Mouse (Mus musculus) layer of hippocampus, postnatal 10 days (tissue): ENCODE results near the gene Prmt7. TPM values are rescaled to one million over a fixed set of nuclear protein-coding genes. Genes with fewer than 3 reads are reported as not detected.

ENCODE experiments used
- DNase-seq, 2 experiments: peaks; one replicate each; pipeline ENCODE4 v3.0.0; 2021; ENCODE audit warnings: low spot score in 2 of 2
- total RNA-seq, 2 experiments: library from RNA; stranded (reverse); gene quantifications; 2 replicates each; pipeline ENCODE4 v1.2.3; 2021

Gene Prmt7
- total RNA-seq, 2 experiments from 2014 or later, result 40.3 to 44.7 TPM

DNA sequence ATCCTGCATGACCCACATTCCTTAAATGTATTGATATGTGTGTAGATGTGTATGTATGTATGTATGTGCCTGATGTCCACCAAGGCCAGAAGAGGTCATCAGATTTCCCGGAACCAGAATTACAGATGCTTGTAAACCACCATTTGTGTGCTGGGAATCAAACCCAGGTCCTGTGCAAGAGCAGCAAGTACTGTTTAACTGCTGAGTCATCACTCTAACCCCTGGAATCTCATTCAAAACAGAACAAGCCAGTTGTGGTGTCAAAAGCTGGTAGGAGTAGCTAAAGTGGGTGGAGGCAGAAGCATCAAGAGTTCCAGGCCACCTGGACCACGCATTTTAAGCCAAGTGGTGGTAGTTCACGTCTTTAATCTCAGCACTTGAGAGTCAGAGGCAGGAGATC lies 3.2 kb downstream of the Prmt7 start:
- no peak for DNase-seq

DNA sequence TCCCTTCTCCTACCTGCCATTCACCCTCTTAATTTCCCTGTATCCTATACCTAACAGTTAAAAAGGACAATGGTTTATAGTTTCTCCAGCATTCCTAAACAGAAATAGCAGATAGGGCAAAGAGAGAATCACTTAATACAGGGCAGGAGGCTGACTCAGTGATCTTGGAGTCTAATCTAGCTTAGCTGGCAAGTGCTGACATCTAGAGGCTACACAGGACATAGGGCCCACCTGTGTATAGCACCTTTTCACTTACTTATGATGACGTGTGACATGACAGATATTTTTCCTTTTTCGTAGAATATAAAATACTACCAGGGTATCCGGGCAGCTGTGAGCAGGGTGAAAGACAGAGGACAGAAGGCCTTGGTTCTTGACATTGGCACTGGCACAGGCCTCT lies 8.9 kb downstream of the Prmt7 start:
- DNase-seq, result no peak

DNA sequence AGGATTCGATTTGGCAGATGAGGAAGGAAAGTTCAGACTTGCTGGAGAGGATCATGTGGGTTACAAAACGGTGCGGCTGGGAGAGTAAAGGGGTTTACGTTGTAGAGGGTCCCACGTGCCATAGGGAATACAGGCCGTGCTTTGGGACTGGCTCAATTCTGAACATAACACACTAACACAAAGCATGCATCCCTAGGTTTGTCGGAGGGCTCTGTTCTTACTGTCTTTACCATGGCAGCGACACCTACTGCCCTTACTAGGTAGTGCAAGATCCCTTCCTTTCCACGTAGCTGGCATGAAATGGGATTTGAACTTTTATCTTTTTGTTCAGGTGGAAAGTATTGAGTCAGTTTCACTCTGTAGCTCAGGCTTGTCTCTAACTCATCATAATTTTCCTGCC lies 15.9 kb downstream of the Prmt7 start:
- DNase-seq, result peak; percentile 62 to 64

DNA sequence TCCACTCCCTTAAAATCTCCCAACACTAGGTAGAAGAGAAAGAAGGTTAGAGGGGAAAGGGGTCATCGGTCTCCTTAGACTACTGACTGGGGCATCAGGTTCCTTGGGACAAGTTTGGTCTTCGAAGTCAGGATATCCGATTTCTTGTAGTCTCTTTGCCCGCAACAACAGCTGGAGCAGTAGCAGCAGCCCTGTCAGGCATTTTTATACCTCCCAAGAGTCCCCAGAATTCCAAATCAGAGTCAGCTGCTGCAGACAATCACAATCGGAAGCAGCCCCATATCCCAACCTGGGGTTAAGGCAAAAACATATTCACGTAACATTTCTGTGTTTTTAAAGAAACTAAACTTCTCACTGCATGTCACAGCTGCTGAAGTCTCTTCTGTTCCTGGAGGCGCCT lies 20.8 kb downstream of the Prmt7 start:
- DNase-seq, result no peak

DNA sequence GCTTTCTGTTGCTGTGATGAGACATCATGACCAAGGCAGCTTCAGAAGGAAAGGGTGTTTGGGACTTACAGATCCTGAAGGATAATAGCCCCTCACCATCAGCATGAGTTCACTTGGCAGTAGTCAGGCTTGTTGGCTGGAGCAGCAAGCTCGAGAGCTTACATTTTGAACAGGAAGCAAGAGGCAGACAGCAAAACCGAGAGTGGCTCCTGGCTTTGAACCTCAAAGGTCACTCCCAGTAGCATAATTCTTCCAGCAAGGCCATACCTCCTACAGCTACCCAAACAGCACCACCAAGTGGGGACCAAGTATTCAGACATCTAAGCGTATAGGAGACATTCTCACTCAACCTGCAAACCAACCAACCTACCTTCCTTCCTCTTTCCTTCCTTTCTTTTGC lies 22.0 kb downstream of the Prmt7 start:
- no peak for DNase-seq

DNA sequence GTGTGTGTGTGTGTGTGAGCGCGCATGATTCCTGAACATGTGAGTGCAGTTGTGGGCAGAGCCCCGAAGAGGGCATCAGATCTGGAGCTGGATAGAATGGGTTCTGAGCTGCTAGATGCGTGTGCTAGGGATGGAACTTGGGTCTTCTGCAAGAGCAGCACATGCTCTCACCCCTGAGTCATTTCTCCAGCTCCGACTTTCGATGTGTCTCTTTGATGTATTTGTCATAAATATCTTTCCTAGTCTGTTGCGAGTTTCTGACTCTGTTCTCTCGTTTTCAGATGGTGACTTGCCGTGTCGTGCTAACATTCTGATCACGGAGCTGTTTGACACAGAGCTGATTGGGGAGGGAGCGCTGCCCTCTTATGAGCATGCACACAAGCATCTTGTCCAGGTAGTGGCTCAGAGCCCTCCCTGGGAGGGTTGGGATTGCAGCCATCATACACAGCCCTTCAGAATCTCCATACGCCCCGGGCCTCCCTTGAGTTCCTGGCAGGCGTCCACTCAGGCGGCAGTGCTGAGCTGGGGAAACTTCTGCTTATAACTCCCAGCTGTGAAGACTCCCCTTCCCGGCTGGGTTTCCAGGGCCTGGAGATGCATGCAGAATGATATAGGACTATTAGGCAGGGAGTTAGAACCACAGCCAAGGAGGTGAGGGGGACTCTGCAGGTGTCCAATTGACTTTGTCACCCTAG lies 24.0 kb downstream of the Prmt7 start:
- DNase-seq, result no peak

DNA sequence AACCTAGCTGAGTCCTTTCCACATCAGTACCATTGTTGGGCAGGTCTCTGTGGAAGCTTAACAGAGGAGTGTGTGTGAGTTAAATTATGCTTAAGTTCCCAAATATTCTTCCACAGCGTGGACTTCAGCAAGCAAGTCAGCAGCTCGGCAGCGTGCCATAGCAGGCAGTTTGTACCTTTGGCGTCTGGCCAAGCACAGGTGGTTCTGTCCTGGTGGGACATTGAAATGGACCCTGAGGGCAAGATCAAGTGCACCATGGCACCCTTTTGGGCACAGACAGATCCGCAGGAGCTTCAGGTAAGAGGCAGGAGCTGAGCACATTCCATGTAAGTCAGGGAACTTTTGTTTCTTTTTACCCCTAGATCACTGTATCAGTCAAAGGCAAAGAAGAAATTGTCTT lies 26.4 kb downstream of the Prmt7 start:
- DNase-seq, result no peak

DNA sequence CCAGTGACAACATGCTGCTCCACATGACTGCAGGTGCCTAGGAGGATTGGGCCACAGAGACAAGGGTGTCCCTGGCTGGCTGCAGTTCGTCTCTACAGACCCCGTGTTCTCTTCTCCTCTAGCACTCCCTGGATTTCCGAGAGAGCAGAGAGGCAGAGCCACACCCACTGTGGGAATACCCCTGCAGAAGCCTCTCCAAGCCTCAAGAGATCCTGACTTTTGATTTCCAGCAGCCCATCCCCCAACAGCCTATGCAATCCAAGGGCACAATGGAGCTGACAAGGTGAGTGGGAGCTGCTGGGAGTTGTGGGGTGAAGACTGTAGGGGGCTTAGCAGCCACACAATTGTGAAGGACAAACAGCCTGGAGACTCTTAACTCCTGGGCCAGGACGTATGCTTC lies 39.5 kb downstream of the Prmt7 start:
- no peak for DNase-seq

DNA sequence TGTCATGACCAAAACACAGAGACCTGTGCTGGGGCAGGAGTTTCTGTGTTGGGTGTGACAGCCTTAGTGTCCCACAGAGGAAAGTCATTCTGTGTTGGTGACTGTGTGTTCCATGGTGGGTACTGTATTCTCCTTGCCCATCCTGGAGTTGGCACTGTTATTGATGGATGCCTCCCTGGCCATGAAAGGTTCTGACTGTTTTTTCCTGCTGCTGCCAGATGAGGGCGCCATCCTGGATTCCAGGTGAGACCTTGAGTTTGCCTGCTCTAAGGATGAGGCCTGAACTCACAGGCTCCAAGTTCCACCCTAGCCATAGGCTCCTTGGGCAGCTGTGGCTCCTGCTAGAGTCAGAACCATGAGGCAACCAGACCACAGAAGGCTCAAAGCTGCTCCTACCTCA lies 47.4 kb downstream of the Prmt7 start:
- no peak for DNase-seq

DNA sequence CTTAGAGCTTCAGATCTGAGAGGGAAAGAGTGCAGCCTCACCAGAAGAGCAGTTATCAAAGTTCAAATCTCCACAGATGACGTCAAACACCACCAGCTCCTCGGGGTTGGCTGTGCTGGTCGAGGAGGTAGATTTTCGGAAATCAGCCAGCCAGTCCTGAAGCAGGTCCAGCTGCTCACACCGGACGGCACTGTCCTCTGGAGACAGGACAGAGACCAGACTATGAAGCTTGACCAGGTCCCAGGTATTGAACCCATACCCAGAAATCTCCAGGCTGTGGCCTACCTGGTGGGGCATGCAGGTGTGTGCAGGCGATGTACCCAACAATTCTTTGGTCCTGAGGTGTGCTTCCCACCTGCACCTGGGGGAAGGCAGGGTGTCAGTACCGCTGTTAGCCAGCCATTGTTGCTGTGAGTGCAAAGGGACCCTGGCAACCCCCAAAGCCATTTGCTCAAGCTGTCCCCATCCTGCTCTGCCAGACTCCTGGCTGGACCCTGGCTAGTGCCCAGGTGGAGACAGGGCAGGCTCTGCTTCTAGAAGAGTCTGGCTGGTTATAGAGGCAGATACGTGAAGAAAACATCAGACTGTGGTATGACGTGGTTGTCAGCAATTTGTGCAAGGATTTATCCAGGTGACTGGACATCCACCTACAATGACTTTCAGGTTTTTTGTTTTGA lies 49.0 kb downstream of the Prmt7 start:
- DNase-seq, result no peak

DNA sequence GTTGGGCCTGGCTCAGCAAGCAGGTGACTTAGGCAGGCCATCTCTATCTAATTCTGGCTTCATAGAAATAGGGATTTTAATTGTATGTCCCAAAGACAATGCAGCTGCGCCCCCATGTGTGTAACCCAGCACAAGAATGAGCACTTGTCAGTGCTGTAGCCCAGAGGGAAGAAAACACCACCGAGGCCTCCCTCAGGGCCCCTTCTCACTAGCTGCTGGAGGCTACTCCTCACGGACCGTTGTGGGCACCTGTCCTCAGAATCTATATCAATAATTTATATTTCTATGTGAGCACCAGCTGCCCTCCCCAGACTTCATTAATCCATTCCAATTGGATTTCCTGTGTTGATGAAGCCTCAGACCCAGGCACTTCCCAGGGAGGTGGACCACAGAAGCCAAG lies 50.2 kb downstream of the Prmt7 start:
- no peak for DNase-seq

DNA sequence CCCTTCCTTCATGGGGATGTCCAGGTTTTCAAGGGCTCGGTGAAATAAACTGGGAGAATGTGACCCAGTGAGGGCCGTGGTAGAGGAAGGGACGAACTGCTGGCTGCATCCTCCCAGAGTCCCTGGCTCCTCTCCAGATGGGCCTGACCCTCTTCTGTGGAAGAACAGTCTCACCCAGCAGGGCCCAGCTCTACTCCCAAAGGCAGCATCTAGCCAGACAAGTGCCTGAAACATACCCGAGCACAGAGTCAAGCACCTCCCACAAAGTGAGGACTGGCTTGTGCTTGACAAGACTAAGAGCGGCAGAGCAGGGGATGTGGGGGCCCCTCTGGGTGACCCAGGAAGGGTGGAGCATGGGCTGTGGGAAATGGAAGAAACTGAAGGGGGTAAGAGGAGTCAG lies 51.6 kb downstream of the Prmt7 start:
- DNase-seq, result no peak

DNA sequence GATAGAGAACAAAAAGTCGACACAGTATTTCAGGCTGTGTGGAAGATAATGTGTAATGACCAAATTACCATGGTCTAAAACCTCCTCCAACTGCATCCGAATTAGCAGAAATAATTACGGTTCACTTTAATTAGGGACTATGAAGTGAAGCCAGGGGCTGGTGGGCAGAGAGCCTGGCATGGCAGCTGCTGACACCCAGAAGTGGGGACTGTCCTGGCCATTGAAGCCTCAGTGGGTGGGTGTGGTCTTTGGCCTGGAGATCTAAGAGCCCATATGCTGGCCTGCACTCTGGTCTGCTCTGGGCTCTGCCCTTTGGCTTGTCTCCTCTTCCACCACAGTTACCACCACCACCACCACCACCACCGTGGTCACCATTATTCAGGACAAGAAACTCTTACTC lies 53.2 kb downstream of the Prmt7 start:
- no peak for DNase-seq

DNA sequence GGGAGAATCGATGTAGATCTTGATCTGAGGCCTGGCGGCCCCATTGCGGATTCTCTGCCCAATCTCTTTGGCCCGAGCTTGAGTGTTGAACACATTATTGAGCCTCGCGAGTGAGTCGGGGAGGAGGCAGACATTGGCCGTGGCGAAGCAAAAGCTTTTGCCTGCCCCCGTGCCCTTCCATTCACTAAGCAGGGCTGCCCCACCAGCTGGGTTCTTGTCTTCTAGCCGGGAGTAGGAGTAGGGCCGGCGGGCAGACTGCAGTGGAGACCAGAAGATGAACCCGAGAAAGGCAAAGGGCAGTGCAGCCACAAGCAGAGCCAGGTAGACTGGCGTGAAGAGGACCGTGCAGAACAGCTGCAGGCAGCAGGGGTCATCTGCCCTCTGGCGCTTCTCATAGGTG lies 54.7 kb downstream of the Prmt7 start:
- no peak for DNase-seq

DNA sequence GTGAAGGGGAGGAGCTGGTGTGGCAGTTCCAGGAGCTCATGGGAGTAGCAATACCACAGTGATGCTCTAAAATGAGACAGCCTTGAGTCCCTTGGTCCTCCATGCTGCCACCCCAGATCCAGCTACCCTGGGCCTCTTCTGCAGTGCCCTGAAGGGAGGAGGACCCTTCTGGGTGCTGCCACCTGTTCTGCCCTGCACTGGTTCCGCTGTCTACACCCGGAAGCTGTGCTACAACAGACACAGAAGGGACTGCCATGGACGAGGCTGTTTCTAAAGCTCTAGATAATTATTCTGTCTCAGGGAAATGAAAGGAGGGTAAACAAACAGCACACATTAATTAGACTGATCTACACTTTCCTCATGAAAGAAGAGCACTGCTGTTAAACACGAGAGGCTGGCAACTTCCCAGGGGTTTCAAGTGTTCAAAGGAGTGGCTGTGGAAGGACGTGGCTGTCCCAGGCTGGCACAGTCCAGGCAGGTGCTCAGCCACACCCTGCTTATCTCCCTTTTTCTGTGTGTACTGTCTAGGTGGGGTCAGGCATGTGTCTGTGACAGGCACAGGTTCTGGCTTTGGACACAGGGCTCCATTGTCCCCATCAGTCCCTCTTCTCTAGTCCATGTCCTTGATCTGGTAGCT lies 58.1 kb downstream of the Prmt7 start:
- no peak for DNase-seq

DNA sequence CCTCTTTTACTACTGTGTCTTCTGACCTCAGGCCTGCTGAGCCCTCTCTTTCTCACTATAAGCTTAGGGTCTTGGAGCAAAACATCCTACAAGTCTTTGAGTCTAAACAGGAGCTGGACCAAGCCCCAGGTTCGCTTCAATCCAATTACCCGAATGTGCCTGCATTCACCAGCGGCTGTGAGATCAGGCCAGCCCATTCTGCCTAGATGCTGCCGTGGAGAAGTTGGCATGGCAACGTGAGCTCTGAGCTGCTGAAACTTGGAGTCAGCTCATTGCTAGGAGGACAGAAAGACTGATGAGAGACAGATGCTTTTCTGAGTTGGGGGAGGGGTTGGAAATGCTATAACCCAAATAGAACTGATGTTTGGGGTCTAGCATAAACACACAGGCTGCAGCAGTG lies 60.1 kb downstream of the Prmt7 start:
- peak; percentile 59 to 65 for DNase-seq

DNA sequence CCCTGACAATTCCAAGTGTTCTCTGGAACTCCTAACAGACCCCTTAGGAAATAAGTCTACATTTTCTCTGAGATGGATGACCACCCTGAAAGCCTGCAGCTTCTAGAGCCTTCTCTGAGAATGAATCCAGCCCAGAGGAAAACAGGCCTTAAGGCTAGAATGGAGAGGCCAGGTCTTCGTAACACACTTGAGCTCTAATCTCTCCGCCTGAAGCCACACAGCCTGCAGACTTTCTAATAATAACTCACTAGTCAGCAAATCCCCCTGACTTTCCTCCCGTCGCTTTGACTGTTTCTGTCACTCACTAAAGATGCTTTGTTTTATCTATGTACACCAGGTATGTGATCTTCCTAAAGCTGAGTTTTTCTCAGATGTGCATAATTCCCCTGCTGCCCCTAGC lies 60.6 kb downstream of the Prmt7 start:
- DNase-seq, result no peak

DNA sequence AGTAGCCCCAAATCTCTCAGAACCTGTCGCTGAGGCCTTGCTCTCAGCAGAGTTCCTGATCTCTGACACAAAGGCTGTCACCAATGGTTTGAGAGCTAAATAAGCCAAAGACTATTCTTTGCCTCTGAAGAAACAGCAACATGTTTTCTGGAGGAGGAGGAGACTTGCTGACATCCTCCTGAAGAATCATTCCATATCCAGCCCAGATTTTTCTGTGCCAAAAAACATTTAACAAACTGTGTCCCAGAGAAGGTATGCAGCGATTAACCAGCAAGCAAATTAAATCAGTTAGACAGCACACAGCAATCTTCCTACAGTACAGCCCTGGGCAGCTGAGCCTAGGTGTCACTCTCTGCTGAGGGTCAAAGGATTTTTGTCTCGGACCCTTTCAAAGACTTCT lies 62.7 kb downstream of the Prmt7 start:
- DNase-seq, result no peak

DNA sequence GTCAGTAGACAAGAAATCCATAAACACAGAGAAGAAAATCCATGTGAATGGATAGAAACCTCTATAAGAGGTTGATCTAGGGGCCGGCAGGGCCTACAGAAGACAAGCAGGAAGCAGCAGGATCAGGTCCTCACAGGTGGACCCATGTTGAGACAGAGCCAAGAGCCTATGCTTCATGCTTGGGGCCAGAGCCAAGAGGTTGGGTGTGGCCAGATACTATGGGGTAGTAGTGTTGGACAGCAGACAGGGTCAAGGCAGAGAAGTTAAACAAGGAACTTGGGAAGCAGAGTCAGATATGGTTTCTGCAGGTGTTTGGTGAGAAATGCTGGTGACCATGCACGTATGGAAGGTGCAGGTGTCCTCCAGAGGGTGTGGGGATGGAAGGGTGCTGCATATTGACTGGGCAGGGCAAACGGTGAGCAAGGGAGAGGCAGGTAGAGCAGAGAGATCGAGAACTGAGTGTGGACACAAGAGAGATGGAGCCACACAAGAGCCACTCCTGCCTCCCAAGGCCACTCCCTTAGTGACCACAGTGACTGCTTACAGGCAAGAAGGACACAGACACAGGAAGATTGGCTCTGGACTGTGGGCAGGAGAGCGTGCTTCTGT lies 66.1 kb downstream of the Prmt7 start:
- DNase-seq, result no peak

DNA sequence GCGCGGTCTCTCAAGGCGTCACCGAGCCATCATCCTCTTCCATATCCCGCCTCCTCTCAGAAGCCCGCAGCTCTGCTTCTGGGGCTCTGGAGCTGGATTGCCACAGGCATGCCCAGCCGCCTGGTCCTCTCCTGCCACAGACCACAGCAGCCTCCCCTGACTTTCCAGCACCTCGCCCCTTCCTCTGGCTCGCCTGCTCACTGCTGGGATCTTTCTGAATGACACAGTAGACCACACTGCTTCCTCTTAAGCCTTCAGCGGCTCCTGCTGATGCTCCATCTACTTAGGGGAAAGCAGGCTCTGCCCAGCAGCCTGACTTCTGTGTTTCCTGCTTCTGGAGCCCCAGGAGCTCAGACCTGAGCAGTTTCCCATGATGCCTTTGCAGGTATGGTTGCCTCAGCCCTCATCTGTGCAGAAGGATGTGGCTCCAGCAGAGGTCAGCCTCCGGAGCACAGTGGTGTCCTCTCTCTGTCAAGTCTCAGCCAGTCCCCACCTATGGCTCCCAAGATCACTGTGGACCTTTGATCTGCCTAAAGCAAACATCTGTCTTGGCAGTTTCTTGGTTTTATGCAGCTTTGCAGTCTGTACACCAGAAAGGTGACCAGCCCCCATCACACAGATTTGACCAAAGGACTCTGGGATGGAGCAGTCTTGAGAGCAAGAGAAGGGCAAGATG lies 67.8 kb downstream of the Prmt7 start:
- no peak for DNase-seq

DNA sequence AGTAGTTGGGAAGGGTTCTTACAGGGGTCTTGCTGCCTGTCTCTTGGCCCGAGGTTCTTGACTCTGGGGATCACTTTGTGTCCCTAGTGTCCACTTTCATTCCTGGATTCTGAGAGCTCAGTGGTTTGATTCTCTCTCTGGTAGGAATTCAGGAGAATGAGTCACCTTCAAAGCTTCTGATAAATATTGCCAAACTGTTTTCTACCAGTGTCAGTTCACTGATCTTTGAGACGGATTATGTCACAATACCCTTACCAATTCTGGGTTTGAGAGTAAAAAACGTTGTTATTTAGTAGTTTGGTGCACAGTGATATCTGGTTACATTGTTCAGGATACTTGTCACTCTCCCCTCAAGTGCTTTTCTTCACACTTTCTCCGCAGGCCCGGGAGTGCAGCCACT lies 69.4 kb downstream of the Prmt7 start:
- no peak for DNase-seq

DNA sequence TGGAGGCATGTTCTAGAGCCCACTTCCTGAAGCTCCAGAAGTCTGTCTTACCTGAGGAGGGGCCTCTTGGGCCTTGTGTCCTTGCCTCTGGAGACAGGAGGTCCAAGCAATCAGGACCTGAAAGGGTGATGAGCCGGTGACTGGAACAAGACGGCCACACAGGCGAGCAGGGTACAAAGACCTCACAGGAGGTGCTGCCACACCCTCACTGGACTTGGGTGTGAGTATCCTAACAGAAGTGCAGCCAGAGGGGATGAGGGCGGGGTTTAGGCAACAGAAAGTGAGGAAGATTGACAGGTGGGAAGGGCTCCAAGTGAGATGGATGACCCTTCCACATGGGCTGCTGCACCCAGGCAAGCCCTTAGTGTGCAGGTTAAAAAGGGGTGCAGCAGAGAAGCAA lies 70.1 kb downstream of the Prmt7 start:
- no peak for DNase-seq
